Mouse (Mus musculus): ENCODE results near the gene Chuk. TPM values are rescaled to one million over a fixed set of nuclear protein-coding genes. Genes with fewer than 3 reads are reported as not detected.

Gene Chuk
- total RNA-seq, 2 experiments from 2014 or later = 27.6 to 28.1 TPM

DNA sequence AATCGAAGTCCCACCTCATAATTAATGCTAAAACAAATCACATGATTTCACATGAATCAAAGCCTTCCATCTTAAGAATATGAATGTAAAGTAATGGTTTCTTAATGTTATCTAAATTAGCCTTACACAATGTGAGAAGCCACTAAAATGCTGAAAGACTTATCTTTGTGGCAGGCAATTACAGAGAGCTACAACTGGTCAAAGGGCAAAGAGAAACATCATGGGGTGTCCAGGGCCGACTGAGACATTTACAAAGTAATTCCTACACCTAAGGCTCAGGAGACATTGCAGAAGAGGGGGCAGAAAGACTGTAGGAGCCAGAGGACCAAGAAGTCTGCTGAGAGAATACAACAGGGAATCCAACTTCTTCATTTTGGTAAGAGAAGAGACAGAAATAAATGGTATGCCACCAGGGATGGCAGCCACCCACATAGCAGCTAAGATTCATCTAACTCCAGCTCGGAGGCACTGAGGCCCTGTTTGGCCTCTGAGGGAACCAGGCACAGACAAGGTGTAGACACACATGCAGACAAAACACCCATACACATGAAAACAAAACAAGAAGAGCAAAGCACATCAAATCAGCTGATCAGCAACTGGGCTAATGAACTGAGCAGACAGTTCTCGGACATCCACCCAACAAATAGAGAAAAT, 52.0 kb downstream of the Chuk start:
- no peak for DNase-seq (ENCODE audit: low spot score)
- intact Hi-C loops (cut with DNase I) = no loop called here

DNA sequence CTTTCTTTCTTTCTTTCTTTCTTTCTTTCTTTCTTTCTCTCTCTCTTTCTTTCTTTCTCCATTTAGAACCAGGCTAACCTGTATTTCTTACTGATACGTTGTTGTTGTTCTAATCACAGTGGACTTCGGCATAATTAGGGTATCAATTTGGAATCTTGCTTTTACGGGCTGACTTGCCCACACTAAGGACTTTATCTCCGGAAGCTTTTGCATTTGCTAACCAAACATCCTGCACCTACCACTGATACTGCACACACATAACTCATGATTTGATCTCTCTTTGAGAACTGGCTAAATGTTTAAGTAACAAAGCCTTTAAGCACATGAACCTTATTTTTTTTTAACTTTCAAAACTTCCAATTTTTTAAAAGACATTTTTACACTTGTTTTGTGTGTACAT, 56.9 kb downstream of the Chuk start:
- no peak for DNase-seq (ENCODE audit: low spot score)
- intact Hi-C loops (cut with DNase I) = no loop called here

DNA sequence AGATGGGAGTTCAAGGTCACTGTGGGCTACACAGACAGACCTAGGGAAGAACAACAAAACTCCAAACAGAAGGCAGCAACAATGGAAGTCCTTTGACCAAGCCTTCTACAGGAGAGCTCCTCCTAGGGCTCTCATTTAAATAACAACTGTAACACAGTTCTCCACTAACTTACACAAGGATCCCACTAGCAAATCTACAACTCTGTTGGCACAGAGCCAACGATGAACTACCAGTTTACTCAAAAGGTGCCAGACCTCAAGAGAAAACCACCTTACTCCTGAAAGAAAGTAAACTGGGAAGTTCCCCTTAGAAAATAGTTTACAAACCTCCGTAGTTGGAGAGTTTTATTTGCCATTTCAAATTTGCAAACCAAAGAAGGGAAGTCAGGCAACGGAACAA, 58.0 kb downstream of the Chuk start:
- intact Hi-C loops (cut with DNase I) = no loop called here
- DNase-seq (ENCODE audit: low spot score) = no peak

DNA sequence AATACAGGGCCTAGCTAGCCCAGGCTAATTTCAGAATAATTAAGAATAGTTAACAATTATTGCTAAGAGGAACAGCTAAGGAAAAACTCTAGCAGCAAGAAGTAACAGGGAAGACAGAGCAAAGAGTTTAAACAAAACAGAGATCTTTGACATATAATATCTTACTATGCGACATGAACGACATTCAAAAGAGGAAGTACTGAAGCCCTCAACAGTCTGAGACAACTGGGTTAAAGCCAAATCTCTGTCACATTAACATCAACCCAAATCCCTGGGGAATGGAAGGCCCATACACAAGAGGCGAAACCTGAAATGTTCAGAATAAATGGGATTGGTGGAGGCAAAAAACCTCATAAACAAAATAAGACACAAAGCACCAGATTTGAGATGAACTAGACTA, 61.4 kb downstream of the Chuk start:
- intact Hi-C loops (cut with DNase I) = no loop called here
- no peak for DNase-seq (ENCODE audit: low spot score)

DNA sequence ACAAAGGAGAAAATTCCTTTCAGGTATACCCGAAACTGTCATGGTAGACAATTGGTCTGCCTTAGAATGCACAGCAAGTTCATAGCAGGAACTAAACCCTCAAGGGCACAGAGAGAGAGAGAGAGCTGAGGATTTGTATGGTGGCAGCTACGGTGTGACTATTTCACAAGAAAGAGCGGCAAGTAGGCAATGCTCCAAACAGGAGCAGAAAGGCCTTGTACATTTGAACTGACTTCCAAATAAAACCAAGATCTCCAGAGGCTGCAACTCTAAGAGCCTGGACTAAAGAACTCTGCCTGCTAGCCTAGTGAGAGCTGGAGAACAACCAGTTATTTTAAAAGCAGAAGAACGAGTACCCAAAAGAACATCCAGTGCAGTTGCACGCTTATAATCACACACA, 65.2 kb downstream of the Chuk start:
- intact Hi-C loops (cut with DNase I) = no loop called here
- DNase-seq (ENCODE audit: low spot score) = no peak

DNA sequence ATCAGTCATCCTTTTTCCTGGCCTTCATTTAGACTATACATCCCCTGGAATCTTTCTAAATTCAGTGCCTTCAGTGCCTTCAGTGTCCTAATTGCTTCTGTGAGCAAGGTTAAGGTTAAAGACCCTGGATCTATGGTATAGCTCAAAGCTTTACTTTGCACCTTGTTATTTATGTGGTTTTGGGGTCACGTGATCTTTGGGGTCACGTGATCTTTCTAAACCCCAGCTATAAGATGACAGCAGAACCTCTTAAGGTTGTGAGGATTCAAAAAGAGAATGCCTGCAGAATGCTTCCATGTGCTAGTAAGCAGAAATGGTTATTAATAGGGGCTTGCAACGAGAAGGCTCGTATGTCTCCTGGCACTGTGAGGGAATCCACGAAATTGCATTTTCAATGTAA, 73.9 kb downstream of the Chuk start:
- no peak for DNase-seq (ENCODE audit: low spot score)
- intact Hi-C loops (cut with DNase I) = no loop called here

DNA sequence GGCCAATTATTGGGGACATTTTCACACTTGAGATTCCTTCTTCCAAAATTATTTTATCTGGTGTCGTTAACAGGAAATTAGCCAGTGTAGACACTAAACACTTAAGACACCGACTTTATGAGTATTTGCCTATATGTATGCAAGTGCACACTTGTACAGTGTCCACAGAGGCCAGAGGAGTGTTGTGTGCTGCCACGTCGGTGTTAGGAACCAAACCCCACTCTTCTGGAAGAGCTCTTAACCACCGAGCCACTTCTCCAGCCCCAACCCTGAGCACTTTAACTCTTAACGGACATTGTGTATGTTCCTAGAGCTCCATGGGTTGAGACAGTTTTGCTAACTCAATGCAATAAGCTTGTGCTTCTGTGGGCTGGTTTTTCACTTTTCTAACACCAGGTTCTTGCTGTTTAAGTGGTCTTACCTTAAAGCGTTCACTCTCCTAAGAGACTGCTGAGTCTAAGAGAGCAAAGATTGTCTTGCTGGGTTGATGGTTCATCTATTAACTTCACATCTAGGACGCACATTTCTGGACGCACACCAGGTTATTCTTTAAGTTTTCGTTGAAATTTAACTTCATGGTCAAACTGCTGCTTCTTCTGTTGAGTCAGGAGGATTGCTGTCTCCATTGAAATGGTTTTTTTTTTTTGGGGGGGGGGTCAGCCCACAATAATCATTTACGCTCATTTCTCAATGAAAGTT, 75.1 kb downstream of the Chuk start:
- DNase-seq (ENCODE audit: low spot score) = no peak

DNA sequence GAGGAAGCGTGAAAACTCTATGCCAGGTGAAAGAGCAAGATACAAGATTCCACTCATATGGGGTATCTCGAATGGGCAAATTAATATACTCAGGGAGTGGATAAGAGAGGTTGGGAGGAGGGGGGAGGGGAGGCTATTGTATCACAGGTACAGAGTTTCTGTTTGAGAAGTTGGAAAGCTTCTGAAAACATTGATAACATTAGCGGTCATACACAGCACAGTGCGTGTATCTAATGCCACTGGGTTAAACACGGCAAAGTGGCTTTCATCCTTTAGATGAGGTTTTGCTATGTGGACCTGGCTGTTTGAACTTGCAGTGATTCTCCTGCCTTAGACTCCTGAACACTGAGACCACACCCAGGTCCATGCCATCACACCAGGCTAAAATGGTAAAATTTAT, 77.3 kb downstream of the Chuk start:
- intact Hi-C loops (cut with DNase I) = no loop called here
- DNase-seq (ENCODE audit: low spot score) = no peak

More for the DNA sequence above, 75.1 kb downstream of the Chuk start:
- intact Hi-C loops (cut with DNase I) = no loop called here

DNA sequence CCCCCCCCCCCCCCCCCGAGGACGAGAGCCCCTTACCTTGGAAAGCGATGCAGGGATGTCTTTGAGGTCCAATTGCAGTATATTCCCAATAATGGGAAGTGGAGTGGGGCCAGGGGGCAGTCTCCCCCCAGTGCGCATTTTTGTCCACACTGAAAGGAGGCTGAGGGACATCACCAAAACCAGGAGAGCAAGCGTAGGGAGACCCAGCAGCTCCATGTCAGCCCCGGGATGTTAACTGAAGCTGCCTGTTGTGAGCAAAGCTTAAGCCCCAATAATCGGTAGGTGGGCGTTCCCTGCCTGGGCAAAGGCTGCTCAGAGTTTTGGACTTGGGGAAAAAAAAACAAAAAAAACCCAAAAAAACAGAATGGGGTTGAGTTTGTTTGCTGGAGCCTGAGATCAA, 78.3 kb downstream of the Chuk start, which contains the start of gene Cyp2c23:
Gene Cyp2c23, minus strand, starts transcription at position 237 of the 400 bp plus-strand sequence.
- DNase-seq (ENCODE audit: low spot score) = no peak
- intact Hi-C loops (cut with DNase I) = no loop called here

DNA sequence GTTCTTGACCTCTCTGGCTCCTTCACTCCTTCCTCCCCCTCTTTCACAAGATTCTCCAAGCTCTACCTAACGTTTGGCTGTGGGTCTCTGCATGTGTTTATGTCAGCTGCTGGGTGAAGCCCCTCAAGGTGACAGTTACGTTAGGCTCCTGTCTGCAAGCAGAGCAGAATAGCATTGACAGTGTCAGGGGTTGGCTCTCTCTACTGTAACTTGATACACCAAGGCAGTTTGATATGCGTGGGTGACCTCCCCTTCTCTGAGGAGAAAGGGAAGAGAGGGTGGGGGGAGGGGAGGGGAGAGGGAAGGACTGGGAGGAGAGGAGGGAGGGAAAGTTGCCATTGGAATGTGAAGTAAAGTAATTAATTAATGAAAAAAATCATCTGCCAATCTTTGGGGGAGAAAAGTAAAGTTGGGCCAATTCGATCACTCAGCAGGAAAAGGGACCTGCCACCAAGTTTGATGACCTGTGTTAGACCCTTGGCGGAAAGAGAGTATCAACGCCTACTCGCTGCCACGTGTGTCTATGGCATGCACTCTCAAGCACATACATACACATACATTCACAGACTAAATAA, 80.2 kb downstream of the Chuk start:
- intact Hi-C loops (cut with DNase I) = no loop called here
- no peak for DNase-seq (ENCODE audit: low spot score)

DNA sequence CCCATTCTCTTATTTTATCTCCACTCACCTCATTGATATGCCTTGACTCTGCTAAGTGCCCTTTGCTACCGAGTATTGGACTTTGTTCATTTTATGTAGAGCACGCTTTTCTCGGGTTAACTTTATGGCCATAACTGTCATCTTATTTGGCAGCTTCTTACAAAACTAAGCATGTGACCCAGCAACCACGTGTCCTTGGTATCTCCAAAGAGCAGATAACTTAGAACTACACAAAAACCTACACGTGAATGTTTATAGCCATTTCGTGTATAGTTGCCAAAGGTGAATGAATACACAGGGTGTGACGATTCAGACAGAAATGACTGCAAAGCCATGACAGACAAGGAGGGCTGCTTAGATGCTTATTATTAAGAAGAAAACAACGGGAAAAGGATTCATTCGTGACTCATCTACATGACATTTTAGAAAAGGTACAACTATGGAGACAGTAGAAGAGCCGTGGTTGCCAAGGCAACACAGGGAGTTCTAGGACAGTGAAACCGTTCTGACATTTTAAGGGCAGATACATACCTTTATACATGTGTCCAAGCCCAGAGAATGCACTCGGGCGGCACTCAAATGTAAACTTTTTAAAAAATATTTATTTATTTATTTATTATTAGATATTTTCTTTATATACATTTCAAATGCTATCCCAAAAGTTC, 82.2 kb downstream of the Chuk start:
- no peak for DNase-seq (ENCODE audit: low spot score)
- intact Hi-C loops (cut with DNase I) = no loop called here

Other genes starting within 250 kb of the Chuk start
- 1 to 10 TPM; 8.2 to 9.8 TPM for gene Dnmbp, start 167.3 kb downstream of the Chuk start, total RNA-seq (2021)
- under 1 TPM; 0.16 to 0.31 TPM for gene Cpn1, start 120.9 kb downstream of the Chuk start, total RNA-seq (2021)
- gene Cyp2c23, start 78.3 kb downstream of the Chuk start, total RNA-seq (2021) = not detected
- gene Erlin1, start 37.7 kb downstream of the Chuk start, total RNA-seq (2021) = 1 to 10 TPM; 6.7 TPM
- gene Cwf19l1, start 28.4 kb upstream of the Chuk start, total RNA-seq (2021) = 1 to 10 TPM; 6.9 to 9.1 TPM
- gene Bloc1s2, start 39.0 kb upstream of the Chuk start, total RNA-seq (2021) = 10 to 100 TPM; 17.8 to 18.2 TPM
- not detected for gene Pkd2l1, start 85.0 kb upstream of the Chuk start, total RNA-seq (2021)
- not detected for gene Scd3, start 95.8 kb upstream of the Chuk start, total RNA-seq (2021)
- 10 to 100 TPM; 12.5 to 13.1 TPM for gene Scd2, start 186.2 kb upstream of the Chuk start, total RNA-seq (2021)
- 1 to 10 TPM; 6.5 to 9.2 TPM for gene Scd4, start 225.6 kb upstream of the Chuk start, total RNA-seq (2021)